Mouse (Mus musculus): Measurements from ENCODE around the gene Zfp410. TPM values are rescaled to one million over a fixed set of nuclear protein-coding genes. Genes with fewer than 3 reads are reported as not detected.

Zfp410 gene
- polyA plus RNA-seq, 1 experiment, result 46.0 TPM

GRCm38 (mm10) chr12:84373831-84374481 lies 57.3 kb downstream of the Zfp410 start:
- Histone ChIP-seq H3K27ac (ENCODE audit: insufficient read depth, low read length) (no peak overlapping the region), H3K4me1 (ENCODE audit: control insufficient read depth, insufficient read depth, low read length) (no peaks in the 10 kb centered on the region)
- TF ChIP-seq POLR2A (IDR thresholded peaks at IDR 0.05; ENCODE audit: low read depth, low read length) (no peak), CTCF (IDR thresholded peaks at IDR 0.05; ENCODE audit: borderline replicate concordance, insufficient read depth, low read length) (no peak)

GRCm38 (mm10) chr12:84382369-84382768 lies 65.7 kb downstream of the Zfp410 start:
- H3K4me1 ChIP-seq (ENCODE audit: control insufficient read depth, insufficient read depth, low read length), result no peaks in the 10 kb centered on the region
- TF ChIP-seq CTCF (IDR thresholded peaks at IDR 0.05; ENCODE audit: borderline replicate concordance, insufficient read depth, low read length) (no peak), POLR2A (IDR thresholded peaks at IDR 0.05; ENCODE audit: low read depth, low read length) (no peak)
- H3K4me3 ChIP-seq (ENCODE audit: insufficient read depth, low read length), result no peak overlapping the region
- H3K27ac ChIP-seq (ENCODE audit: insufficient read depth, low read length), result no peak overlapping the region

More at GRCm38 (mm10) chr12:84373831-84374481, 57.3 kb downstream of the Zfp410 start:
- no peak overlapping the region for H3K4me3 ChIP-seq (ENCODE audit: insufficient read depth, low read length)

- H3K27ac ChIP-seq (ENCODE audit: insufficient read depth, low read length), result no peak overlapping the region
- H3K4me3 ChIP-seq (ENCODE audit: insufficient read depth, low read length), result no peak overlapping the region
- TF ChIP-seq CTCF (IDR thresholded peaks at IDR 0.05; ENCODE audit: borderline replicate concordance, insufficient read depth, low read length) (no peak), POLR2A (IDR thresholded peaks at IDR 0.05; ENCODE audit: low read depth, low read length) (no peak)
- H3K4me1 ChIP-seq (ENCODE audit: control insufficient read depth, insufficient read depth, low read length), result no peaks in the 10 kb centered on the region
These were observed 68.0 kb downstream of the Zfp410 start for GRCm38 (mm10) chr12:84384644-84385081.

DNA sequence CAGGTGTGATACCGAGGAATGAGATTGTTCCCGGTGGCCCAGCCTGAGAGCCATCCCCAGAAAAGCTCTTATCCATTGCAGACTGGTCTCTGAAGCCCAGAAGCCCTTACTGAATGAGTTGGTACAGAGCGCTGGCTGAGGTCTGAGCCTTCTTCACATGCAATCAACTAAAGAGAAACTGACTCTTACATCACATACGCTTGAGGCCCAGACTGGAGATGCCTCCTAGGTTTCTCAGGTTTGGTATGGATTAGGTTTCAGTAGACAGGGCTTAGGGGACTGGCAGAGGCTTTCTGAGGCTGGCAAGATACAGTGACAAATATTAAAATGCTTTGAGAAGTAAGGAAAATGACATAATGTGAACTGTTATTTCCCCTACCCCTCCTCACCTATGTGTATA lies 68.8 kb downstream of the Zfp410 start:
- no peaks in the 10 kb centered on the region for H3K4me1 ChIP-seq (ENCODE audit: control insufficient read depth, insufficient read depth, low read length)
- TF ChIP-seq POLR2A (IDR thresholded peaks at IDR 0.05; ENCODE audit: low read depth, low read length) (no peak), CTCF (IDR thresholded peaks at IDR 0.05; ENCODE audit: borderline replicate concordance, insufficient read depth, low read length) (no peak)
- no peak overlapping the region for H3K27ac ChIP-seq (ENCODE audit: insufficient read depth, low read length)
- H3K4me3 ChIP-seq (ENCODE audit: insufficient read depth, low read length), result no peak overlapping the region

- TF ChIP-seq POLR2A (IDR thresholded peaks at IDR 0.05; ENCODE audit: low read depth, low read length) (no peak), CTCF (IDR thresholded peaks at IDR 0.05; ENCODE audit: borderline replicate concordance, insufficient read depth, low read length) (no peak)
- Histone ChIP-seq H3K4me3 (ENCODE audit: insufficient read depth, low read length) (no peak overlapping the region), H3K27ac (ENCODE audit: insufficient read depth, low read length) (no peak overlapping the region)
These were observed 71.4 kb downstream of the Zfp410 start for GRCm38 (mm10) chr12:84388097-84388496.

GRCm38 (mm10) chr12:84388774-84389400 lies 72.2 kb downstream of the Zfp410 start:
- no peak overlapping the region for H3K4me3 ChIP-seq (ENCODE audit: insufficient read depth, low read length)
- TF ChIP-seq CTCF (IDR thresholded peaks at IDR 0.05; ENCODE audit: borderline replicate concordance, insufficient read depth, low read length), result no peak
- no peak for TF ChIP-seq POLR2A (IDR thresholded peaks at IDR 0.05; ENCODE audit: low read depth, low read length)
- H3K4me1 ChIP-seq (ENCODE audit: control insufficient read depth, insufficient read depth, low read length), result no peaks in the 10 kb centered on the region
- no peak overlapping the region for H3K27ac ChIP-seq (ENCODE audit: insufficient read depth, low read length)

More at GRCm38 (mm10) chr12:84388097-84388496, 71.4 kb downstream of the Zfp410 start:
- H3K4me1 ChIP-seq (ENCODE audit: control insufficient read depth, insufficient read depth, low read length), result no peaks in the 10 kb centered on the region

- H3K27ac ChIP-seq (ENCODE audit: insufficient read depth, low read length), result no peak overlapping the region
- no peak for TF ChIP-seq CTCF (IDR thresholded peaks at IDR 0.05; ENCODE audit: borderline replicate concordance, insufficient read depth, low read length)
- no peak for TF ChIP-seq POLR2A (IDR thresholded peaks at IDR 0.05; ENCODE audit: low read depth, low read length)
- no peaks in the 10 kb centered on the region for H3K4me1 ChIP-seq (ENCODE audit: control insufficient read depth, insufficient read depth, low read length)
- H3K4me3 ChIP-seq (ENCODE audit: insufficient read depth, low read length), result no peak overlapping the region
These were observed 73.7 kb downstream of the Zfp410 start for GRCm38 (mm10) chr12:84390336-84390735.

DNA sequence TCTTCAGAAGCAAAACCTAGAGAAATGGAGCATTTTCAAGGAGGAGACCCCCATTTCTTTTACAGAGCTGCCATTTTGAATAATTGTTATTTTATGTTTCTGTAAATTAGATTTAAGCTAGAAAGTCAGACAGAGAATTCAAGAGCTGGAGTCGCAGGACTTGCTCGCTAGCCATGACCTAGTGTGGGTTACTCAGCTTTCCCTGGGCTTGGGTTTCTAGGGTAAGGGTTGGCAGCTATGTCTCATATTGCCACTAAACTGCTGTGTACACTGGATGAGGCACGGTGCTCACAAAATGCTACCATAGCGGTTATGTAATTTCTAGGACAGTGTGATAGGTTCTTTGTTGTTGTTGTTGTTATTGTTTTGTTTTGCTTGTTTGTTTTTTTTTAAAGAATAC lies 76.0 kb downstream of the Zfp410 start:
- H3K4me3 ChIP-seq (ENCODE audit: insufficient read depth, low read length), result no peak overlapping the region
- TF ChIP-seq CTCF (IDR thresholded peaks at IDR 0.05; ENCODE audit: borderline replicate concordance, insufficient read depth, low read length) (no peak), POLR2A (IDR thresholded peaks at IDR 0.05; ENCODE audit: low read depth, low read length) (no peak)
- no peaks in the 10 kb centered on the region for H3K4me1 ChIP-seq (ENCODE audit: control insufficient read depth, insufficient read depth, low read length)
- no peak overlapping the region for H3K27ac ChIP-seq (ENCODE audit: insufficient read depth, low read length)

Other genes starting within 250 kb of the Zfp410 start
- gene Acot5, start 247.5 kb upstream of the Zfp410 start, polyA plus RNA-seq (2011; ENCODE audit: insufficient read length, low read depth, missing spikeins), result not detected in 2 replicates
- gene Acot6, start 216.2 kb upstream of the Zfp410 start, polyA plus RNA-seq (2011; ENCODE audit: insufficient read length, low read depth, missing spikeins), result 3.1 and 4.4 TPM in 2 replicates
- gene Dnal1, start 202.5 kb upstream of the Zfp410 start, polyA plus RNA-seq (2011; ENCODE audit: insufficient read length, low read depth, missing spikeins), result 14.4 and 21.6 TPM in 2 replicates
- 0.30 and 0.35 TPM in 2 replicates for gene Pnma1, start 168.4 kb upstream of the Zfp410 start, polyA plus RNA-seq (2011; ENCODE audit: insufficient read length, low read depth, missing spikeins)
- gene Elmsan1, start 98.0 kb upstream of the Zfp410 start, polyA plus RNA-seq (2011; ENCODE audit: insufficient read length, low read depth, missing spikeins), result 20.6 and 21.3 TPM in 2 replicates
- gene Ptgr2, start 31.6 kb upstream of the Zfp410 start, polyA plus RNA-seq (2011; ENCODE audit: insufficient read length, low read depth, missing spikeins), result 41.6 and 43.7 TPM in 2 replicates
- gene Coq6, start 44.8 kb downstream of the Zfp410 start, polyA plus RNA-seq (2011; ENCODE audit: insufficient read length, low read depth, missing spikeins), result 18.7 and 21.9 TPM in 2 replicates
- 0.61 and 0.94 TPM in 2 replicates for gene Fam161b, start 45.0 kb downstream of the Zfp410 start, polyA plus RNA-seq (2011; ENCODE audit: insufficient read length, low read depth, missing spikeins)
- gene Entpd5, start 92.2 kb downstream of the Zfp410 start, polyA plus RNA-seq (2011; ENCODE audit: insufficient read length, low read depth, missing spikeins), result 13.7 and 14.6 TPM in 2 replicates
- gene Bbof1, start 92.2 kb downstream of the Zfp410 start, polyA plus RNA-seq (2011; ENCODE audit: insufficient read length, low read depth, missing spikeins), result 0.22 and 0.95 TPM in 2 replicates
- 14.8 and 15.8 TPM in 2 replicates for gene Rnf113a2, start 100.3 kb downstream of the Zfp410 start, polyA plus RNA-seq (2011; ENCODE audit: insufficient read length, low read depth, missing spikeins)
- gene Aldh6a1, start 134.2 kb downstream of the Zfp410 start, polyA plus RNA-seq (2011; ENCODE audit: insufficient read length, low read depth, missing spikeins), result 14.2 and 19.1 TPM in 2 replicates
- gene Lin52, start 134.6 kb downstream of the Zfp410 start, polyA plus RNA-seq (2011; ENCODE audit: insufficient read length, low read depth, missing spikeins), result 10.3 and 14.5 TPM in 2 replicates